Mouse (Mus musculus): ENCODE data around the gene Scn1b.

DNA sequence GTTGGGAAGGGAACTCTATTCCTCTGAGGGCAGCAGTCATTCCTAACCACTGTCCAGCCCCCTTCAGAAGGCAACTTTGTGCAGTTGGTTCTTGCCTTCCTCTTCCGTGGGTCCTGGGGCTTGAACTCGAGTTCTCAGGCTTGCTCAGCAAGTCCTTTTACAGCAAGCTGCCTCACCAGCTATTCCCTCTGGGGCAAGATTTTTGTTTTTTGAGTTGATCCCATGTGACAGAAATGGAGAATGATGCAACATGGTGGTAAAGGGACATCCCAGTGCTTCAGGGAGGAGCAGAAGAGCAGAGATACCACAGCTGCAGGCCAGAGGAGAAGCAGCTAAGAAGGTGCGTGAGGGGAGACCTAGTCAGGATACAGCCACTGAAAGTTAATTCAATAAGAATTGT, 48.3 kb upstream of the Scn1b start:
- TF ChIP-seq ZC3H11A (IDR thresholded peaks at IDR 0.05; ENCODE audit: low read depth, low read length): no peak
- TF ChIP-seq BHLHE40 (IDR thresholded peaks at IDR 0.05; ENCODE audit: low read depth, low read length): no peak; the same call in 1 of the 2 replicates
- no peak for TF ChIP-seq CTCF (conservative IDR thresholded peaks at IDR 0.05 in 1 of 2, IDR thresholded peaks at IDR 0.05 in 1 of 2; ENCODE audit: low read depth in 2 of 2, low read length in 2 of 2)
